Mouse (Mus musculus): ENCODE data around the gene Etnk2.

GRCm38 (mm10) chr1:133383157-133383783, 19.9 kb downstream of the Etnk2 start:
- TF ChIP-seq CTCF (conservative IDR thresholded peaks at IDR 0.05; ENCODE audit: insufficient read depth, insufficient read length, low read depth, low read length) = no peak
- no peak for TF ChIP-seq POLR2A (IDR thresholded peaks at IDR 0.05; ENCODE audit: low read depth, low read length)

Measured in kidney, adult 2 months (tissue).